Mouse (Mus musculus): ENCODE measurements at regions not wholly inside any gene's neighbourhood (a gene's known extent, or its start where the extent isn't known, plus 50 kb on each side); places are given as distances from the start of the nearest gene placed in this dataset.
A peak's percentile ranks its signal among the peaks of the same experiment; 100 is the strongest.

- DNase-seq (ENCODE audit: low read depth): no peak
Observed at GRCm38 (mm10) chr13:48094275-48095035, 166.6 kb upstream of the Id4 start.

DNA sequence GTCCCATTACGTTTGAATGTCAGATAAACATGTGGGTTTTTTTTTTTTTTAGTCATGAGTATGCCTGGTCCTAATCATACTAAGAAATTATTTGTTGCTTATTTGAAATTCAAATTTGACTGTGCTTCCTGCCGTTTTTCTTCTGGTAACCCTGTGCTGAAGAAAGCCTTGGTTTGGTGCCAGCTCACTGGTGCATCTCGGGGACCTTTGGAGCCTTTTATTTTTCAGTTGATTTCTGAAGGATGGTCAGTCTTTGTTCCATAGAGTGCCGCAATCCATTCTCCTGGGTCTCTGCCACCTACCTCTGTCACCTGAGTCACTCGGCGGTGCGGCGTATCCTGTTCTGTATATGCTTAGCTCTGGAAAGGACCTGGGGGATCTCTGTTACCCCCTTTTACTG lies 158.9 kb upstream of the Id4 start:
- no peak for DNase-seq (ENCODE audit: low read depth)

DNA sequence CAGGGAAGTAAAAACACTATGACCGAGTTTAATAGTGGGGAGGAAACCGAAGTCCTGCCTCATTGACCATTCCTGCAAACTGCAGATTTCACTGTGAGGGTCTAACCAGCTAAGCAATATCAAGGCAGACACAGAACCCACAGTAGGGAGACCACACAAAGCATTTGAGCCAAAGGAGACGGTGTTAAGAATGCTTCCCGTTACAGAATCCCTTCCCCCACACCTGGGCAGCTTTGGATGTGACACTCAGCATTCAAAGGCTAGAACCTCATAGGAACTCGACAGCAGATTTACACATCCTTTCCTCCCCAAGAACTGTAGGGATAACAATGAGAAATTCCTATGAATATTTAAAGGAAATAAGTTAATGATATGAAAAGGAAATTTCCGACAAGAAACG lies 158.5 kb upstream of the Id4 start:
- DNase-seq (ENCODE audit: low read depth): no peak

GRCm38 (mm10) chr13:48104766-48105165 lies 156.3 kb upstream of the Id4 start:
- DNase-seq (ENCODE audit: low read depth): no peak

- no peak for DNase-seq (ENCODE audit: low read depth)
Observed at GRCm38 (mm10) chr13:48106946-48107345, 154.1 kb upstream of the Id4 start.

DNA sequence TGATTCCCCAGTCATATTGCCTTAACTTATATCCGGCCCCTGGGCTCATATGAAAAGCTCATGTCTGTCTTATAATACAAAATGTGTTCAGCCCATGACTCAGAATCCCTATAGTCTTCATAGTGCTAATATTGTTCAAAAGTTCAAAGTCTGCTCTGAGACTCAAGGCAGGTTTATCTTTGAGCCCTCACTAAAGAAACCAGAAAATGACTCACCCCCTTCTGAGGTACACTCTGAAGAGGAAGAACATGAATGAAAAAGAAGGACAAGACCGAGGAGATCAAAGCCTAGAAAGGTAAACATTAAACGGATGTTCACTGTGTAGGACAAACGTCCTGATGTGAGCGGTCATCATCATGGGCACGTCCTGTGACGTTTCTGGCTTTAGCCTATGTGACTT lies 145.1 kb upstream of the Id4 start:
- DNase-seq (ENCODE audit: low read depth): no peak

- DNase-seq (ENCODE audit: low read depth): no peak
Observed at GRCm38 (mm10) chr13:48126582-48126981, 134.4 kb upstream of the Id4 start.

DNA sequence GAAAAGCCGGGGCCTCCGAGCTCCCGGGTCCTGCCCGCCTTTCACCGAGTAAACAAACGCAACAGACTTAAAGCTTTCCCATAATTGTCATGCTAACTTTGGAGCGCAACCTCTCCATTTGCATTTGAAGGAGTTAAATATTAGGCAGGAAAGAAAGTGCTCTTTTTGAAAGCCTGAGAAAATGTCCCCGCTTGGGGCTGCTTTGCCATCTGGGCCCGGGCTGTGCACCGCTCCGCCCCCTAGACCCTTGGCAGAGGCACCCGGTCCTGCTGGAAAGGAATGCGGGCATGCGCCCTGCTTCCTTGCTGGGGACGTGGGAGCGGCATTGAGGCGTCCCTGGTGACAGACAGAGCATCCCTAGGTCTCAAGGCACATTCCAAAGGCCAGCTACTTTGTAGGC lies 130.3 kb upstream of the Id4 start:
- DNase-seq (ENCODE audit: low read depth): no peak

- DNase-seq (ENCODE audit: low read depth): no peak
Observed at GRCm38 (mm10) chr13:48131681-48132080, 129.3 kb upstream of the Id4 start.

- DNase-seq (ENCODE audit: low read depth): no peak
Observed at GRCm38 (mm10) chr13:48145976-48146375, 115.1 kb upstream of the Id4 start.

- DNase-seq (ENCODE audit: low read depth): no peak
Observed at GRCm38 (mm10) chr13:48147061-48147460, 114.0 kb upstream of the Id4 start.

GRCm38 (mm10) chr13:48153248-48153647 lies 107.8 kb upstream of the Id4 start:
- DNase-seq (ENCODE audit: low read depth): peak; percentile 30

DNA sequence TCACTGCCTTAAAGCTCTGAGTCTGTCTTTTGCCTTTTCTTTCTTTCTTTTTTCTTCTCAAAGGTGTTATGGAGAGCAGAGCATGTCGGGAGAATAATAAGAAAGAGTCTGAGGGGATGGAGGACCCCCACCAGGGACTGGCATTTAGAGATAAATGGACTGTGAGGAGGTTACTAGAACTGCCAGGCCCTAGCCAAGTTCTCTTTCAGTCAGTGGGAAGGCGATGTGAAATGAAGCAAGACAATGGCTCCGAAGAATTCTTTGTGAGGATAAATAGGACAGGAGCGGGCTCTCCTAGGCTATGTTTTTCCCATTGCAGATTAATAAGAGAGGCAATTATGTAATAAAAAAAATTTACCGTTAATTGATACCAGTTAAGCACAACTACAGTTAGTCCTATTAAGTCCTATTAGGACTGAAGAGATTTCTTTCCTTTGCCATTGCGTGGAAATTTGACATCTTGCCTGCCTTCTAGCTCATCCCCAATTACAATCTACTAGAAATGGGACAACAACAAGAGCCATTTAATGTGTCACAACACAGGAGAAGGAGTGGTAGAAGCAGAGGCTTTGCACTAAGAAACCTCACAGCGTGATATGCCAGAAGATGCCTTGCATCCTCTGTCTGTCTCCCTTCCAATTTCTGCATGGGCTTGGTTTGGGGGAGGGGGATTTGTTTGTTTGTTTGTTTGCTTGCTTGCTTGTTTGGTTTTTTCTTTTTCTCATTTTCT lies 107.2 kb upstream of the Id4 start:
- no peak for DNase-seq (ENCODE audit: low read depth)

DNA sequence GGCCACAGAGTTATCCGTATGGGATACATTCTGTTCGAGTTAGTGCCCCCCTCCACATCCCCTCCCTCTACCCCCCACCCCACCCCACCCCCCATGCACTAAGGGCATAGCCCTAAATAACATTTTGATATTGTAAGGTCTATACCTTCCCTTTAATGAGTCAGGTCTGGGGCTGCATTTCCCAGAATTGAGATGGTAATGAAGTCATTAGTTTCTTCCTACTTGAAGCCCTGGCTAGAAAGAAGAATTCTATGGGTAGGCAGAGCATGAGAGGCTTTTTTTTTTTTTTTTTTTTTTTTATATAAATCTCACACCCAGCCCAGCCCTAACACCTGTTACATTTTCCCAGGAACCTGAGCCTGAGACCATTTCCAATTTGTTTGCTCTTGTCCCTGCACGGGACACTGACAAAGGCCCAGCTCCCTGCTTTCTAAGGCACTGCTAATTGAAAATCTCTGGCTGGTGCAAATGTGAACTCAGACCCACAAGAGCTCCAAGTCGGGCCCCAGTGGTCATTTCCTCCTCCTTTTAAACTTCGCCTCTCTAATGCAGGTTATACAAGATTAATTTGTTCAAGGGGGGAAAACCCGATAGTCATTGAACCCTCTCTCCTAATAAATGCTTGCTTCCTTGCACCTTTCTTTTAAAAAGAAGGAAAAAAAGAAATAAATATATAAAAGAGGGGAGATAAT lies 106.5 kb upstream of the Id4 start:
- no peak for DNase-seq (ENCODE audit: low read depth)

GRCm38 (mm10) chr13:48159020-48159910 lies 101.8 kb upstream of the Id4 start:
- DNase-seq (ENCODE audit: low read depth): no peak

- no peak for DNase-seq (ENCODE audit: low read depth)
Observed at GRCm38 (mm10) chr13:48160161-48160560, 100.9 kb upstream of the Id4 start.

DNA sequence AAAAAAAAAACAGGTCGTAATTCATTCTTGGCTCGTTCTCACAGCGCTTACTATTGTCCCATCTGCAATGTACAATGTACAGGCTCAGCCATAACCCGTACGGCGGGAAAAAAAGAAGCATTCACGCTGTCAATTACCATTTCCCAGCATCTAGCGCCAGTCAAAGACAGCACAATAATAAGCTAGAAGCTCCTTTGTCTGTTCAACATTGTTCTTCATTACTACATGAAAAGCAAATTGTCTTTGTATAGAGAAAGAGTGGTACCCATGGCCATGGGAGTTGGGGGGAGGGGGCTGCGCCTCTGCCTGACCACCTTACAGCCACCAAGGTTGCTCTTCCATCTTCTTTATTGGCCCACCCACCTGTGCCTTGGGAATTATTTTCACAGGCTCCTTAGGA lies 99.7 kb upstream of the Id4 start:
- DNase-seq (ENCODE audit: low read depth): no peak

- DNase-seq (ENCODE audit: low read depth): no peak
Observed at GRCm38 (mm10) chr13:48164586-48164985, 96.4 kb upstream of the Id4 start.

DNA sequence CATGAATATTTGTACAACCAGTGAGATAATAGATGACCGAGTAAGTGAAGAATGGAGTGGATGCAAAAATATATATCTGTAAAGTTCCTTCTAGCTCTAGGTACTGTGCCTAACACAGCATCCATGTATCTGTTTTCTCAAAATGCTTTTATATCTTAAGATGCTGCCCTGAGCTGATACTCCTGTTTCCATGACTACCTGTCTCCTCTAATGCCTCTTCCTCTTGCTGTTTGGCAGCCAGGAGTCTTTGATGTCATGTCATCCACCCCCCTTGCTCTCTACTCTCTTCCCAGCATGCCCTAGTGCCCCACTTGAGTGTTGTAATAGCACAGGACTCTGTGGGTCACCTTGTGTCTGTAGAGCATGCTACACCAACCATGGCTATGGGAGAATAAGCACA lies 95.2 kb upstream of the Id4 start:
- no peak for DNase-seq (ENCODE audit: low read depth)

DNA sequence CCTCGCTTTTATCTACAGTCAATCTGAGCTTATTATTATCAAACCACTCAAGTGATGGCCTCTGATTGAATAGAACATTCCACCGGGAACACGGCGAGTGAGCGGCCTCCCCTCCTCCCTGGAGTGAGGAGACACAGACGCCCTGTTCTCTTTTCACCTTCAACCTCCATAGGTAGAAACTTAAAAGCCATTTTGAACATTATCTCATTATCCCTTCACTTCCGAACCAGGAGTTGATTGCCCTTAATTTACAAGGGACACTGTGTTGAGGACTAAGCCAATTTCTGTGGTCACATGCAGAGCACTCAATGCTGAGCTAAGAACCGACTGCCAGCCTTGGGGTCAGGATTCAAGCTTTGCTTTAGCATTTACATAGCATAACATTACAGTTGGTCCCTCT lies 93.1 kb upstream of the Id4 start:
- DNase-seq (ENCODE audit: low read depth): no peak

DNA sequence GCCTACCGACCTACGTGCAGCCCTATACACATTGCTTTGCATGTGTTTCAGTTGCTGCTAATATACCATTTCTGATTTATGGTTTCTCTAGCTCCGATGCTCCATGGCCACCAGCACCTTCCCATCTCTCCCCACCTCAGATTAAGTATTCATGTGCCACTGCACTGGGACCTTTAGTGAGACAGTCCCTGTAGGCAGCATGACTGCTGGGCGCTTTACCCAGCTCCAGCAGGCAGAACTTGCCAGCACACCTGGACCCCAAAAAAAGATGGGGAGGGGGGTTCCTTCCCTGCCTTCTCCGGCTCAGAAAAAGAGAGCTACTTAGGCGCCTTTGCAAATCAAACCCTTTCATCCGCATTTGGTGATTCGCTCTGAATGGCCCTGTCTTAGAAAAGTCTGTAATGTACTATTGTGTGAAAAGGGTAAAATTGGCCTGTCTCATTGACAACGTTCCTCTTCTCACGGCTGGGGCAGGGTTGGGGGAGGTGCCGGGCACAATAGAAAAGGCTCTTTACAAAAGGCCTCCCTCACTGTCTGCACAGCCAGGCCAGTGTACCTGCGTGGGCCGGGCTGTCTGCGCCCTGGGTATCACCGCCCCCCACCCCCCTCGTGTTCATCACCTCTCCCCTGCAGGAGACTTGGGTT lies 89.6 kb upstream of the Id4 start:
- DNase-seq (ENCODE audit: low read depth): no peak

GRCm38 (mm10) chr13:48171994-48172393 lies 89.0 kb upstream of the Id4 start:
- DNase-seq (ENCODE audit: low read depth): no peak
